Mouse (Mus musculus) c-Kit-positive CD71-positive TER-119-negative erythroid progenitor cells, embryonic 14.5 days (primary cell): ENCODE results near the gene Gcm1.
"Not testable (repeated sequence)": the region's sequence is repeated elsewhere in the genome, so short reads cannot be mapped to it uniquely, and the experiment has no call there.

Source experiments
- DNase-seq: peaks from one replicate; pipeline ENCODE4 v3.0.0-alpha.2; 2013; ENCODE audit warnings: low read depth

Gene Gcm1

GRCm38 (mm10) chr9:78046755-78047154 lies 5.0 kb upstream of the Gcm1 start:
- DNase-seq, result peak; percentile 21

GRCm38 (mm10) chr9:78050452-78050970 lies 1.2 kb upstream of the Gcm1 start:
- DNase-seq, result no peak

GRCm38 (mm10) chr9:78053821-78054220 lies 2.1 kb downstream of the Gcm1 start:
- no peak for DNase-seq

DNA sequence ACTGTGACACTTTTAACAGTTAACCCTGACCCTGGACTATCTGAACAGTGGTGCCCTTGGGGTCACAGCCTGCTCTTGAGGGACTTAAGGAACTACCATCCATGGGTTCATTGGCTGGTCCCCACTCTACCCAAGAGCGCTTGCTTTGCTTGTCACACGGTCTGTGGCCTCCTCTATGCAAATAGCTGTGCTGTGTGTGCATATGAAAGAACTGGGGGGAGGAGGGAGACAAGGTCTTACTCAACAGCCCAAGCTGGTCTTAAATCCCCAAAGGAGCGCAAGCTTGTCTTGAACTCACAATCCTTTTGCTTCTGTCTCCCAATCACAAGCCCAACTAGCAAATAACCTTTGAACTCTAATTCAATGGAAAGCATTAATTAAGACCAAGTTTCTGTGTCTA lies 2.6 kb downstream of the Gcm1 start:
- no peak for DNase-seq

GRCm38 (mm10) chr9:78059525-78060120 lies 7.9 kb downstream of the Gcm1 start:
- DNase-seq, result peak; percentile 16

DNA sequence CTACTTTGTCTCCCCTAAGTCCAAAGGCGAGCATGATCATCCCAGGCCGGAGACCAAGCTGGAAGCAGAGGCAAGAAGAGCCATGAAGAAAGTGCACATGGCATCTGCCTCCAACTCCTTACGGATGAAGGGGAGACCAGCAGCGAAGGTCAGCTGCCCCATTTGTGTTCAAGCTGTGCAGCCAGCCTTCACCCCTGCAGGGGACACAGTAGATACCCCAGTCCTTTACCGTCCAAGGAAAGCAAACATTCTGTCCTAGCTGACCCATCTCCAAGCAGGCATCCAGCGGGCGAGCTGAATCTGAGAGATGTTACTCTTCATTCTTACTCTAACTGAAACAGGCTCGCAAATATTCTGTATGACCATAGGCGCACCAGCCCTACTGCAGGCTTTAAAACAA lies 10.7 kb downstream of the Gcm1 start:
- DNase-seq, result no peak

DNA sequence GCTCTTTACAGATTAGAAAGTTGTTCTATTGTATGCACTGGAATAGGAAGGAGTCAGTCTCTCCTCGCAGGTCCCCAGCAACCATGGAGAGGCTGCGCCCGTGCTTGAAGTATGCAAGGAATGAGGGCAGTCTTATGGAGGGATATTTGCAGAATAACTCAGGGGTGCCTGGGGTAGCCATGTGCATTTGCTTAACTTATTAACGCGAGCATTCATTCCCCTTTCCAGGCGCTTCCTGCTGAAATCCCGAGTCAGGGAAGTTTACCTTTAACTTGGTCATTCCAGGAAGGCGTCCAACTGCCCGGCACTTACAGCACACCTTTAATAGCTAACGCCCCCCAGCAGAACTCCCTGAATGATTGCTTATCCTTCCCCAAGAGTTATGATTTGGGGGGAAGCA lies 12.4 kb downstream of the Gcm1 start:
- DNase-seq, result no peak

GRCm38 (mm10) chr9:78070496-78070895 lies 18.8 kb downstream of the Gcm1 start:
- no peak for DNase-seq

- DNase-seq, result no peak
These were observed 19.9 kb downstream of the Gcm1 start for GRCm38 (mm10) chr9:78071626-78072025.

- not testable (repeated sequence) for DNase-seq
These were observed 21.6 kb downstream of the Gcm1 start for GRCm38 (mm10) chr9:78073291-78073690.

DNA sequence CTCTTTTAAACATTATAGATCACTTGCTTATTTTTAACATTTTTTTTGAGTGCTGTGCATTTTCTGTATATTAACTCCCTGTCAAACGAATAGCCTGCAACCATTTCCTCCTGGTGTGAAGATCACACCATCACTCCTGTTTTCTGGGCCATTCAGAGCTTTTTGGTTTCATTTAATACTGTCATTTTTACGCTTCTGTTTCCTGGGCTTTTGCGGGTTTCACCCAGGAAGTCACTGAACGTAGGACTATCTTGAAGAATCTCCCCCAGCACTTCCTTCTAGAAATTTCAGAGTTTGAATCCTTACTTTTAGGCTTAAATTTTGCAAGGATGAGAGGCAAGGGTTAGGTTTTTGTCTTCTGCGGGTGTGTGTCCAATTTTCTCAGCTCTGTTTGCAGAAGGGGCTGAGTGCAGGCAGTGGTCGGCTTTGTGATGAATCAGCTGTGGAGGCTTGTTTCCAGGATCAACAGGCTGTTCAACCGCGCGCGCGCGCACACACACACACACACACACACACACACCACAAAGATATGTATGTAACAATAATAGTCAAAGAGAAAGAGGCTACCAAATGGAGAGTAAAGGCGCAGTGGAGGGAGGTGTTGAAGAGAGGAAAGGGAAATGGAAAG lies 22.1 kb downstream of the Gcm1 start:
- no peak for DNase-seq

- no peak for DNase-seq
These were observed 23.5 kb downstream of the Gcm1 start for GRCm38 (mm10) chr9:78075256-78075655.

DNA sequence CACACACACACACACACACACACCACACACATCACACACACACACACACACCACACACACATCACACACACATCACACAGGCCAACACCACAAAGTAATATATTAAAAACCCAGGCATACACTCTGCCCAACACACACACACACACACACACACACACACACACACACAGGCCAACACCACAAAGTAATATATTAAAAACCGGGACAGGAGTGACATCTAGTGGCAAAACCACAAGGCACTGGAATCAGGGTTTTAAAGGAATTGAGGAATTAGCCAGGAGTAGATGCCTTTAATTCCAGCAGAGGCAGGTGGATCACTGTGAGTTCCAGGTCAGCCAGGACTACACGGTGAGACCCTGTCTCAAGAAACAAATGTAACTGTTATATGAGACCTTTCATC lies 26.5 kb downstream of the Gcm1 start:
- no peak for DNase-seq

DNA sequence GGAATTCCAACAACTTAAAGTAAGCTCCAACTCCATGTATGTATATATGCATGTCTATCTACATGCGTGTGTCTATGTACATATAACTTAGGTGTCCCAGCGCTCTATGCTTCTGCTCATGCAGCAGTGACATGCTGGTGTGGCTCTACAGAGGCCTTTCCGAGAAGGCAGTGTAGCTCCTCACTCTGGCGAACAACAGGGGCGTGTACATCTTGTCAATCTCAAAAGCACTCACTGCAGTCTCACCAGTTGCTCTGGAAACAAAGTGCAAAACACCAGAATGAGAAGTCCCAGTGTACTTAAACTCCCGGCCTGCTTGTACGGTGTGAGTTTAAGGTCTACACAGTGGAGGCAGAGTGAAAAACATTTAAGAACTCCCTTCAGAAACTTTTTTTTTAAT lies 30.1 kb downstream of the Gcm1 start:
- DNase-seq, result no peak

DNA sequence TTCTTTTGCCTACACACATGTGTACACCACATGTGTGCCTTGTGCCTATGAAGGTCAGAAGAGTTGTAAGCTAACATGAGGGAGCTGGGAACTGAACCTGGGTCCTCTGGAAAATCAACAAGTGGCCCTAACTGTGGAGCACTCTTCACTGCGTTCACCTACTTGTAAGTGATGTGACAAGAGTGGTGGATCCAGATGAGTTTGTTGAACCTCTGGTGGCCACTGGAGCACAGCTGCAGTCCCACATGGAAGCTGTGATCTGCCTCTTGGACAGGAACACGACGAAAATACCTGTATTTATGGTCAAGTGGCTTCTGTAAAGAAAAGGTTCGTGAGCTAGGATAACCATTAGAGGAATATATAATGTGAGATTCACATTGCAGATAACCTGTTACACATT lies 32.6 kb downstream of the Gcm1 start:
- no peak for DNase-seq

- no peak for DNase-seq
These were observed 34.1 kb downstream of the Gcm1 start for GRCm38 (mm10) chr9:78085722-78086287.

DNA sequence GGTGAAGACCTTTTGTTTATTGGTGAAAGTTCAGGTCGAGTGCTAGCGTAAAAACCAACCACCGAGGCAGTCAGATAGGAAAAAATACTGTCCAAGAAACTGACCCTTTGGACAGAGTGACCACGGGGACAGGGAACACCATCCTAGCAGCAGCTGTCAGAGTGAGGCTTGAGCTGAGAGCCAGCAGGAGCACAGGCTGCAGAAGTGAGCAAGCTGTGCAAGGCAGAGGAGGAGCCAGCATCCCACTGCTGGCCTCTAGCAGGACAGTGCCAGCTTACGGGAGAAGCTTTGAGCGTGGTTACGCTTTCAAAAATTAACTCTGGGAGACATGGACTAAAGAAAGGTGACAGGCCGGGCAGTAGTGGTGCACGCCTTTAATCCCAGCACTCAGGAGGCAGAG lies 36.0 kb downstream of the Gcm1 start:
- DNase-seq, result no peak

- no peak for DNase-seq
These were observed 36.8 kb downstream of the Gcm1 start for GRCm38 (mm10) chr9:78088521-78088920.

- no peak for DNase-seq
These were observed 37.2 kb downstream of the Gcm1 start for GRCm38 (mm10) chr9:78088971-78089370.

GRCm38 (mm10) chr9:78089906-78090305 lies 38.2 kb downstream of the Gcm1 start:
- no peak for DNase-seq

DNA sequence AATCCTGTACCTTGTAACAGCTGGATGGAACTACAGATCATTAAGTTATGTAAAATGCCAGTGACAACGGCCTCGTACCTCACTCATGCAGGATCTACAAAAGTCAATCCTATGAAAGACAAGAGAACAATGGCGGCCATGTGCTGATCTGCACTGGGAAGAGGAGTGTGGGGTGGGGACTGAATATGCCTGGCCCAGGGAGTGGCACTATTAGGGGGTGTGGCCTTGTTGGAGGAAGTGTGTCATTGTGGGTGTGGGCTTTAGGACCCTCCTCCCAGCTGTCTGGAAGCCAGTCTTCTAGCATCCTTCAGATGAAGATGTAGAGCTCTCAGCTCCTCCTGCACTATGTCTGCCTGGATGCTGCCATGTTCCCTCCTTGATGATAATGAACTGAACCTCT lies 38.9 kb downstream of the Gcm1 start:
- no peak for DNase-seq

- DNase-seq, result no peak
These were observed 44.0 kb downstream of the Gcm1 start for GRCm38 (mm10) chr9:78095686-78096085.

DNA sequence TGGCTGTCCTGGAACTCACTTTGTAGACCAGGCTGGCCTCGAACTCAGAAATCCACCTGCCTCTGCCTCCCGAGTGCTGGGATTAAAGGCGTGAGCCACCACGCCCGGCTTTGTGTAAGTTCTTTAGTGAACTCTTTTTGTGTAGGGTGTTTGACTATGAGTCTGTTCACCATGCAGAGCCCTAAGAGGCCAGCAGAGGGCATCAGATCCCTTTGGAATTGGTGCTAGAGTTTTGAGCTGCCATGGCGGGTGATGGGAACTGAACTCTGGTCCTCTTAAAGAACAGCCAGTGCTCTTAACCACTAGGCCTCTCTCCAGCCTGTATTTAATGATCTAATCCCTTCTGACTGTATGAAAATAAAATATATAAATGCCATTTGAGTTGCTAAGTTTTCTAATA lies 44.7 kb downstream of the Gcm1 start:
- DNase-seq, result no peak

DNA sequence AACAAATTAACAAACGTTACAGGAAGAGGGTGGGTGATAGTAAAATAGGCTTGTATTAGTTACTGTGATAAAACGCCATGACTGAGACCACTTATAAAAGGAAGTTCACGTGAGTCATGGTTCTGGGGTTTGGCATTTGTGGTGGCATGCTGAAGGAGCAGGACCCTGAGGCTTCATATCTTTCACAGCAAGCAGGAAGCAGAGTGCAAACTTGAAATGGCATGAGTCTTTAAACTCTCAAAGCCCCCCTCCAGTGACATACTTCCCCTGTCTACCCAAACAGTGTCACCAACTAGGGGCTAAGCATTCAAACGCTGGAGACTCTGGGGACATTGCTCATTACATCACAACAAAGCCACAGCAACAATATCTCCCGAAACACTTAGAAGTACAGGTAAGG lies 49.2 kb downstream of the Gcm1 start:
- no peak for DNase-seq
